Mouse (Mus musculus) C2C12 (cell line): ENCODE data around the gene Inpp5a. TPM values are rescaled to one million over a fixed set of nuclear protein-coding genes. Genes with fewer than 3 reads are reported as not detected.

Experiments
- H3K27me3 ChIP-seq: one replicate; pipeline ENCODE4 v1.6.1; 2011; ENCODE audit not compliant: control insufficient read depth, insufficient read depth, insufficient read length
- H3K36me3 ChIP-seq: one replicate; pipeline ENCODE4 v1.6.1; 2011; ENCODE audit not compliant: control insufficient read depth, insufficient read depth
- H3K4me3 ChIP-seq: one replicate; pipeline ENCODE4 v1.5.1; 2011; ENCODE audit warnings: mild to moderate bottlenecking, control low read depth; ENCODE audit not compliant: poor library complexity, insufficient read depth, severe bottlenecking
- H3K79me2 ChIP-seq: one replicate; pipeline ENCODE4 v1.6.1; 2011; ENCODE audit not compliant: control insufficient read depth, insufficient read depth
- H3K79me3 ChIP-seq: one replicate; pipeline ENCODE4 v1.6.1; 2011; ENCODE audit warnings: low read depth, control low read depth
- H3ac ChIP-seq: one replicate; pipeline ENCODE3; 2011; ENCODE audit warnings: low read depth; ENCODE audit not compliant: control insufficient read depth, insufficient read length
- CEBPB ChIP-seq: IDR thresholded peaks from one replicate; pipeline ENCODE4 v1.6.1; 2011; ENCODE audit warnings: low read depth, mild to moderate bottlenecking, control low read depth, moderate library complexity
- CTCF ChIP-seq: IDR thresholded peaks from one replicate; pipeline ENCODE4 v1.5.1; 2011; ENCODE audit not compliant: control insufficient read depth, insufficient read depth, insufficient read length
- FOSL1 ChIP-seq: IDR thresholded peaks from one replicate; pipeline ENCODE4 v1.8.0; 2011; ENCODE audit warnings: mild to moderate bottlenecking, low read length; ENCODE audit not compliant: poor library complexity, insufficient read depth, severe bottlenecking
- MAX ChIP-seq: IDR thresholded peaks from one replicate; pipeline ENCODE4 v1.6.1; 2011; ENCODE audit warnings: mild to moderate bottlenecking, control low read depth
- MYOD1 ChIP-seq: IDR thresholded peaks from one replicate; pipeline ENCODE4 v1.6.1; 2011; ENCODE audit warnings: low read depth; ENCODE audit not compliant: control insufficient read depth, insufficient read length
- MYOG ChIP-seq: IDR thresholded peaks from one replicate; pipeline ENCODE4 v1.6.1; 2011; ENCODE audit not compliant: control insufficient read depth, insufficient read length; ENCODE audit errors: extremely low read depth
- USF1 ChIP-seq: IDR thresholded peaks from one replicate; pipeline ENCODE4 v1.6.1; 2011; ENCODE audit warnings: low read depth, mild to moderate bottlenecking, control low read depth, moderate library complexity
- polyA plus RNA-seq: library from polyadenylated mRNA; unstranded; fragments of >200 nt; fragmentation: generic; extraction: Trizol; gene quantifications from one replicate; pipeline ENCODE4 v1.2.1, GENCODE M21; 2012; ENCODE audit warnings: missing spikeins

The Inpp5a gene
- polyA plus RNA-seq, 1 experiment = 22.7 TPM

DNA sequence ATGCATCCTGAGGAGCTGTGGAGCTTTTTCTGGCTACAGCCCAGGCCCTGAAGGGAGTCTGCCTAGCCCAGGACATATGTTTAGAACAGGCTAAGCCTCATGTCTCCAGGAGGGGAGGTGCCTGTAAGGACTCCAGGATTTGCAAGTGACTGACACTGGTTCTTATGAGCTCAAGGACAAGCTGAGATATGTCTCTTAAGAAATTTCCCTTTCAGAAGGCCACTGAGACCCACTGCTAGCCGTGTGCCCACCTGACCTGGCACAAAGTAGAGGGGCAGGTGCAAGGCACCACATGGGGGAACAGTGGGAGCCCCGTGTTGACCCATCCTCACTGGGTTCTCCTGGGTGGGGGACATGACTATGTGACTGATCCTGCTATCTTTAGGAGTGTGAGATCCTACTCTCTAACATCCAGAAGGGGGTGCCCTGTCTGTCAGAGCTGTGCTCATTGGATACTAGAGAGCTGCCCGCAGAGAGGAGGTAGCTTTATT is 100.9 kb downstream of the Inpp5a start:
- H3K4me3 ChIP-seq = no peak overlapping the region
- TF ChIP-seq CEBPB (no peak), USF1 (no peak), MYOD1 (no peak), MAX (no peak), MYOG (no peak), FOSL1 (no peak), CTCF (no peak)
- H3K27me3 ChIP-seq = no peaks in the 10 kb centered on the region
- no peaks in the 10 kb centered on the region for H3K36me3 ChIP-seq
- H3K79me3 ChIP-seq = no peaks in the 10 kb centered on the region
- H3ac ChIP-seq = no peak overlapping the region
- no peaks in the 10 kb centered on the region for H3K79me2 ChIP-seq

DNA sequence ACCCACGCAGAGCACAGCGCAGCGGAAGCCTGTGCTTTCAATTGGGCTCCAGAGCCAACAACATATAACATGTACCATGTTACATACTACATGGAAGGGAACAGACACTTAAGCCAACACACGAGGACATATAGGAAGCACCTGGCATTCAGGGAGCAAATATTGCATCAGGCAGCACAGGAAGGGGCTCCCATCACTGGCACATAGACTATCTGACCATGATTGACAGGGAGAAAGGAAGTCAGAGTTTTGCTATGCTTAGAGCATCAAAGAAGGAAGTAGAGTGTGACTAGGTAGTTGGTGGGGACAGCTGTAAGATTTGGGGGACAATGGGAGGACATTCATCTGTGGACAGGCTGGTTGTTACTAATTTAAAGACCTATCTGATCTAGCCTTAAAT is 103.4 kb downstream of the Inpp5a start:
- no peaks in the 10 kb centered on the region for H3K27me3 ChIP-seq
- no peak overlapping the region for H3K4me3 ChIP-seq
- no peaks in the 10 kb centered on the region for H3K79me3 ChIP-seq
- no peaks in the 10 kb centered on the region for H3K36me3 ChIP-seq
- no peak overlapping the region for H3ac ChIP-seq
- H3K79me2 ChIP-seq = no peaks in the 10 kb centered on the region
- TF ChIP-seq FOSL1 (no peak), MAX (no peak), USF1 (no peak), MYOD1 (no peak), CTCF (no peak), CEBPB (no peak), MYOG (no peak)

DNA sequence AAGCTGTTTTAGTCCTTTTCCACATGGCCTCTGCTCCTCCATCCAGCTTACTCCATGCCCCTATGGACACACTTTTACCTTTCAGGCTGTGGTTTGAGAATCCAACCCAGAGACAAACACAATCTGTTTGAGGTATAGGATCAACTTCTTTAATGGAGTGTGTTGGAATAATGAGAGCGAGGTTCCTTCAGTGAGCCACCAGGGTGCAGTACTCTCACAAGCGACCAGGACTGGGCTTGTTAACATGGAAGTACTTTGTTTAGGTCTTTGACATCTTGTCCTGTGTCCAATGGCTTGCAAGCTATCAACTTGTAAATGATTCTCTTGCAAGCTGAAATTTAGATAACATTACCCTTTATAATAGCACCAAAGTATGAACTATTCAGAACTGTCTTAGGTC is 104.0 kb downstream of the Inpp5a start:
- no peaks in the 10 kb centered on the region for H3K79me2 ChIP-seq
- H3ac ChIP-seq = no peak overlapping the region
- TF ChIP-seq MYOG = no peak
- no peak for TF ChIP-seq CTCF
- TF ChIP-seq CEBPB = no peak
- TF ChIP-seq MAX = no peak
- no peak overlapping the region for H3K4me3 ChIP-seq
- no peaks in the 10 kb centered on the region for H3K27me3 ChIP-seq
- no peaks in the 10 kb centered on the region for H3K36me3 ChIP-seq
- no peaks in the 10 kb centered on the region for H3K79me3 ChIP-seq

DNA sequence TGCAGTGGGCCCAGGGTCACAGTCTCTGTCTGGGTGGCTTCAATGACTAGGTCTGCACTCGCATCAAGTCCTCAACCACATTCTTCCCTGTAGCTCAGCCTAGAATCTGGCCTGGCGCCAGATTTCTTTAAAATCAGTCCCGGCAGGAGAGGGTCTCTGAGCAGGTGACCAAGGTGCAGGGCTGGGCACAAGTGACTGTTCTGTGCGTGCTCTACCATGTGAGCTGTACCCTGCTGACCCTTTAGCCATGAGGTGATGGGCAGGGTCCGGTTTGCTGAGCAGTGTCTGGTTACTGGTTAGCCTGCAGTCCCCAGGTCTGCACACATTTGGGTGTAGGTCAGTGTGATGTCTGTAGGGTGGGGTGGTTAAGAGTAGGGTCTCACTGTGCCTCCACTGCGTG is 106.9 kb downstream of the Inpp5a start:
- Histone ChIP-seq H3K4me3 (no peak overlapping the region), H3K79me3 (no peaks in the 10 kb centered on the region), H3K79me2 (no peaks in the 10 kb centered on the region), H3ac (no peak overlapping the region), H3K36me3 (no peaks in the 10 kb centered on the region), H3K27me3 (no peaks in the 10 kb centered on the region)
- TF ChIP-seq CTCF = no peak
- no peak for TF ChIP-seq CEBPB
- TF ChIP-seq FOSL1 = no peak
- no peak for TF ChIP-seq MYOD1
- no peak for TF ChIP-seq MAX
- no peak for TF ChIP-seq MYOG
- no peak for TF ChIP-seq USF1

DNA sequence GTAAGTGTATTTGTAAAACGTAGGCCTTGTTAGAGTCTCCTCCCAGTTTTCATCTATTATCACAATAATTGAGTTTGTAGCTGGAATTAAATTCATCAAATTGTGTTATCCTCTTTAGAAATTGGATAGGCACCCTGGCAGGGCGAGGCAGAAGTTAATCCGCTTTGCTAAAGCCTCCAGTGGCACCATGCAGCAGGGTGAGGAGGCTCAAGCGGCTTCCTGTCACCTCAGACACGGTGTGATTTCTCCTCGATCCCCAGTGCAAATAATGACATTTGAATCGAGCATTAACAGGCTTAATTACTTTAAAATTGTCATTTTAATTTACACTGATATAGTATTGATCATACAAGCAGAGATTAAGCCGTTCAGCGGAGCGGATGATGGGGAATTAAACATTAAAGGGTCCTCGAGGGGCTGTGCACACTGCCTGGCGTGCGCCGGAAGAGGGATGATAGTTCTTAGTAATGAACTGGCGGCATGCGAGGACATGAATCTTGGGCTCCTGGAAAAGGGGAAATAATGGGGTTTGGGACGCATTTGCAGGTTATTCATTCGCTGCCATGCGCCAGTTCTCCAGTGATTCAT is 109.2 kb downstream of the Inpp5a start:
- Histone ChIP-seq H3ac (no peak overlapping the region), H3K36me3 (no peaks in the 10 kb centered on the region), H3K4me3 (no peak overlapping the region), H3K79me2 (no peaks in the 10 kb centered on the region), H3K27me3 (no peaks in the 10 kb centered on the region), H3K79me3 (no peaks in the 10 kb centered on the region)
- TF ChIP-seq FOSL1 = no peak
- no peak for TF ChIP-seq USF1
- no peak for TF ChIP-seq MAX
- no peak for TF ChIP-seq MYOD1
- no peak for TF ChIP-seq CTCF
- TF ChIP-seq MYOG = no peak
- TF ChIP-seq CEBPB = no peak

DNA sequence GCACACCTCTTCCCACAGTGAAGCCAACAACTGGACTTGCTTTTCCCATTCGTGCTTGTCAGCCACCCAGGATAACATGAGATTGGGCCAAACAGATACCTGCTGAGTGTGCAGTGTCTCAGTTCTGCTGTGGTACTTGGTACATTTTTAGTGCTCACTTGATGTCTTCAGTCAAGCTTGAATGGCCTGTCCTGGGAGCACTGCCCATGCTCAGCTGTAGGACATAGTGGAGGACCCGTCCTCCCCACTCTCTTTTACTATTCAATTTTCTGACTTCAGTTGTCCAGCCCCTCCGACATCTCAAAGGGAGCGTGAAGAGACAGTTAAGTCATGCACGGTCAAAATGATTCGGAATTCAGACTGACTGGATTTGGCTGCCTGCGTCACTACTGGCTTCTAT is 115.2 kb downstream of the Inpp5a start:
- Histone ChIP-seq H3ac (no peak overlapping the region), H3K79me3 (no peaks in the 10 kb centered on the region), H3K27me3 (no peaks in the 10 kb centered on the region), H3K36me3 (no peaks in the 10 kb centered on the region), H3K4me3 (no peak overlapping the region), H3K79me2 (no peaks in the 10 kb centered on the region)
- no peak for TF ChIP-seq FOSL1
- no peak for TF ChIP-seq MYOG
- no peak for TF ChIP-seq MYOD1
- no peak for TF ChIP-seq MAX
- no peak for TF ChIP-seq CTCF
- no peak for TF ChIP-seq CEBPB
- no peak for TF ChIP-seq USF1
